Mouse (Mus musculus) hindbrain, embryonic 16.5 days (tissue): ENCODE measurements around the gene Mcm8. TPM values are rescaled to one million over a fixed set of nuclear protein-coding genes. Genes with fewer than 3 reads are reported as not detected.

Experiments
- ATAC-seq: fragments of 200-750 bp; cut with Nextera tagmentation; 2 replicates; pipeline ENCODE4 v1.8.0; 2017; ENCODE audit warnings: moderate TSS enrichment, moderate library complexity
- H3K27ac ChIP-seq: fragments of 300-500 bp; sonication (generic); 2 replicates; pipeline ENCODE4 v1.5.1; 2014; ENCODE audit warnings: low read depth, mild to moderate bottlenecking, control low read depth, low read length, moderate library complexity
- H3K27me3 ChIP-seq: fragments of 300-500 bp; sonication (generic); replicated peaks from 2 replicates; pipeline ENCODE4 v1.6.1; 2014; ENCODE audit warnings: low read length; ENCODE audit not compliant: control insufficient read depth, insufficient read depth
- H3K36me3 ChIP-seq: fragments of 300-500 bp; sonication (generic); 2 replicates; pipeline ENCODE4 v1.6.1; 2014; ENCODE audit warnings: mild to moderate bottlenecking, low read length, moderate library complexity, mixed read lengths; ENCODE audit not compliant: control insufficient read depth, insufficient read depth
- H3K4me1 ChIP-seq: fragments of 300-500 bp; sonication (generic); 2 replicates; pipeline ENCODE4 v1.6.1; 2014; ENCODE audit warnings: low read depth, low read length; ENCODE audit not compliant: control insufficient read depth, insufficient read depth
- H3K4me2 ChIP-seq: fragments of 300-500 bp; sonication (generic); 2 replicates; pipeline ENCODE4 v1.6.1; 2014; ENCODE audit warnings: mild to moderate bottlenecking, low read length, control low read depth, moderate library complexity
- H3K4me3 ChIP-seq: fragments of 300-500 bp; sonication (generic); 2 replicates; pipeline ENCODE4 v1.5.1; 2014; ENCODE audit warnings: mild to moderate bottlenecking, low read length, control low read depth, moderate library complexity
- H3K9ac ChIP-seq: fragments of 300-500 bp; sonication (generic); 2 replicates; pipeline ENCODE4 v1.6.1; 2014; ENCODE audit warnings: low read depth, mild to moderate bottlenecking, control low read depth, low read length, moderate library complexity
- H3K9me3 ChIP-seq: fragments of 300-500 bp; sonication (generic); 2 replicates; pipeline ENCODE4 v1.6.1; 2014; ENCODE audit warnings: mild to moderate bottlenecking, low read length, moderate library complexity; ENCODE audit not compliant: control insufficient read depth
- WGBS: fragments of 180-500 bp; shearing (Covaris S2); extraction: QIAGEN DNeasy Blood & Tissue Kit; methylation state at CpG from one replicate; pipeline ENCODE4 v1.1.7; 2014; 5-methylcytosine and 5-hydroxymethylcytosine counted together
- polyA plus RNA-seq: library from polyadenylated mRNA; unstranded; fragments of >200 nt; fragmentation: Nextera tagmentation; extraction: Ambion mirVana; gene quantifications from 2 replicates; pipeline ENCODE4 v1.2.1, GENCODE M21; 2015

The Mcm8 gene
- polyA plus RNA-seq, 1 experiment from 2014 or later: 4.5 TPM

DNA sequence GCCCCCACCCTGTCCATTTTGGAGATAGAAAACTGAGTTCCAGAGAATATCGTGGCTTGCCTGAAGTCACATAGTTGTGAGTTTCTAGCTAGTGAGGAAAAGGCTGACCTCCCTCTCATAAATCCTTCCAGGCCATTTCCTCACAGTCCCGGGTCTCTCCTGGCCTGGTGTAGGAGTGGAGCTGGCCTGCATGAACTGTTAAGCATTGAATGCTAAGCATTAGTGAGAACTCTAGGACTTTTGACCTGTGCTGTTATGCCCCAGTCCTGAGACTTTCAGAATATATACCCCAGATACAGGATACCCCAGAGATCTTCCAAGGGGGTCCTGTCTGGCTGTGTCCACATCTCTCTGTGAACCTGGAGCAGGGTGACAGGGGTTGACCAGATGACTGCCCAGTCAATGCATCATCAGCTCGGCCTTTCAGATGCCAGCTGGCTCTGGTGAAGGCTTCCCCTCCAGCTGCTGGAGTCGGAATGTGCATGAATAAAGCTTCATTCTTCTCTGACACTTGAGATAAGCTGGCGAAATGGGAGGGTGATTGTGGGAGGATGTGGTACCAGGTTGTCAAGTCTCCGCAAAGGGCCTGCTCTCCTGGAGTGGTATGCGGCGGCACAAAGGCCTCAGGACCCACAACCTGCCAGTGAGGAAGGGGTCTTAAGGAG is 68.5 kb downstream of the Mcm8 start:
- 78% methylated on average over 8 of the region's 8 CpGs for WGBS

DNA sequence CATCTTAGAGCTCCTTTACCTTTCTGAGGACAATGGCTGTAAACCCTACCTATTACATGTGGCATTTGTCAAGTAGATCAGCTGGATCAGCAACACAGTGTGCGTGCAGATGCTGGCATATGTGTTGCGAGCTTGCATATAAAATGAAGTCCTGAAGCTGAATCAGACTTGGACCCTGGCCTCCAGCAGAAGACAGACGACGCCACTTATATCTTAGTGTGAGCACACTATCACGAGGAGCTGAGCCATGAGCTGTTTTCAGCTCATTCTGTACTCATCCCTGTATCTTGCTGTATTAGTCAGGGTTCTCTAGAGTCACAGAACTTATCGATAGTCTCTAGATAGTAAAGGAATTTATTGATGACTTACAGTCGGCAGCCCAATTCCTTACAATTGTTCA is 69.4 kb downstream of the Mcm8 start:
- Histone ChIP-seq H3K4me3 (no peak overlapping the region), H3K9me3 (no peaks in the 10 kb centered on the region), H3K27me3 (peaks cover 10% of the 10 kb centered on the region), H3K36me3 (no peaks in the 10 kb centered on the region), H3K4me2 (no peak overlapping the region), H3K4me1 (no peaks in the 10 kb centered on the region), H3K27ac (no peak overlapping the region), H3K9ac (no peak overlapping the region)
- no peak for ATAC-seq
- 95% methylated on average over 7 of the region's 7 CpGs for WGBS

More for the DNA sequence above, 68.5 kb downstream of the Mcm8 start:
- ATAC-seq: no peak
- Histone ChIP-seq H3K9me3 (no peaks in the 10 kb centered on the region), H3K4me2 (no peak overlapping the region), H3K4me3 (no peak overlapping the region), H3K4me1 (peaks cover 4% of the 10 kb centered on the region; the same call in 1 of the 2 replicates), H3K27ac (no peak overlapping the region), H3K9ac (no peak overlapping the region), H3K36me3 (no peaks in the 10 kb centered on the region), H3K27me3 (peaks cover 11% of the 10 kb centered on the region)

Other genes starting within 250 kb of the Mcm8 start
- 68.4 and 69.0 TPM in 2 replicates for gene Gpcpd1, start 228.4 kb upstream of the Mcm8 start, polyA plus RNA-seq
- gene Shld1, start 129.2 kb upstream of the Mcm8 start, polyA plus RNA-seq: 21.3 and 23.5 TPM in 2 replicates
- gene Chgb, start 34.9 kb upstream of the Mcm8 start, polyA plus RNA-seq: 113 and 132 TPM in 2 replicates
- 17.7 and 19.8 TPM in 2 replicates for gene Trmt6, start 86 bp upstream of the Mcm8 start, polyA plus RNA-seq
- 5.6 and 6.7 TPM in 2 replicates for gene Crls1, start 30.5 kb downstream of the Mcm8 start, polyA plus RNA-seq
- gene Lrrn4, start 64.8 kb downstream of the Mcm8 start, polyA plus RNA-seq: 0.71 and 0.79 TPM in 2 replicates
- 0.04 and 0.41 TPM in 2 replicates for gene Fermt1, start 129.8 kb downstream of the Mcm8 start, polyA plus RNA-seq